Mouse (Mus musculus) CD4-positive, CD25-positive, alpha-beta regulatory T cell, adult 2 months (primary cell): ENCODE data around the gene Best3.
"Not testable (repeated sequence)": the region's sequence is repeated elsewhere in the genome, so short reads cannot be mapped to it uniquely, and the experiment has no call there.

ENCODE experiments used
- DNase-seq: peaks from one replicate; pipeline ENCODE4 v3.0.0-alpha.2; 2012; ENCODE audit warnings: low read depth, low spot score

Best3 gene

GRCm38 (mm10) chr10:116978841-116979240 lies 7.3 kb upstream of the Best3 start:
- DNase-seq, result no peak

DNA sequence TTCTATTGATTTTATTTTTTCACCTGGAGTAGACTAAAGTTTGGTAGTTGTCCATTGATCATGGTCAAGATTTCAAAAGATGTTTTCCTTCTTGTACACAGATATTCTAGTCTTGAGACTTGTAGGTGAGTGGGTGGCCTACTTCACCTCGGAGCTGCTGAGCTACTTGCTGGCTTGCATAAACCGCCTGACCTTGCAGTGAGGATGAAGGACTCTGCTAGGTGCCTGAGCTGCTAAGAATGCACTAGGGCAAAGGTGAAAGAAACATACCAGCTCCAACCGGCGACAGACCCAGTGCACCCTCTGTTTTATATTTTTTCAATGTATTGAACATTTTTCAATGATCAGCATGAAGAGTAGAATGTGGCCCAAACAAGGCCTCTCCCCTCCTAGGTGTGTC lies 5.8 kb upstream of the Best3 start:
- no peak for DNase-seq

DNA sequence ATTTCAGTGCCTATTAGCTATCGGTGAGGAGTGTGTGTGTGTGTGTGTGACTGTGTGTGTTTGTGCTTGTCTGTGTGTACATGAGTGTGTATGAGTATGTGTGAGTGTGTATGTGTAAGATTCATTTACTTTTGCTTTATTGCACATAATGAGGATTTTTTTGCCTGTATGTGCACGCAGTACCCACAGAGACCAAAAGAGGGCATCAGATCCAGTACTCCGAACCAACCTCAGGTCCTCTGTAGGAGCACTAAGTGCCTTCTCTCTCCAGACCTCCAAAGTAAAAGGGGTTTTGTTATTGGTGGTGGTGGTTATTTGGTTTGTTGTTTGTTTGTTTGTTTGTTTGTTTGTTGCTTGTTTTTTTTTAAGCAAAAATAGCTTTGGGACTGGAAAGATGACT lies 5.2 kb upstream of the Best3 start:
- DNase-seq, result peak; percentile 55

DNA sequence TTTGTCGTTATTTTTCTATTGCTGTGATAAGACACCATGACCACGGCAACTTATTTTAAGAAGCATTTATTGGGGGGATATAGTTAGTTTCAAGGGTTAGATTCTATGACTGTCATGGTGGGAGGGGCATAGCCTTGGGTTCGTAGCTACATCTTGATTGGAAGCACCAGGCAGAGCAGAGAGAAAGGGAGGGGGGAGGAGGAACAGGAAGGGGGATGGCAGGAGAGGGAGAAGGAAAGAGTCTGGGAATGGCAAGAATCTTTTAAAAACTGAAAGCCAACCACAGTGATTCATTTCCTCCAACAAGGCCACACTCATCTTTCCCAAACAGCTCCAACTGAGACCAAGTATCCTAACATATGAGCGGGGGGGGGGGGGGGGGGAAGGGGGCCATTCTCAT lies 3.6 kb upstream of the Best3 start:
- DNase-seq, result no peak

DNA sequence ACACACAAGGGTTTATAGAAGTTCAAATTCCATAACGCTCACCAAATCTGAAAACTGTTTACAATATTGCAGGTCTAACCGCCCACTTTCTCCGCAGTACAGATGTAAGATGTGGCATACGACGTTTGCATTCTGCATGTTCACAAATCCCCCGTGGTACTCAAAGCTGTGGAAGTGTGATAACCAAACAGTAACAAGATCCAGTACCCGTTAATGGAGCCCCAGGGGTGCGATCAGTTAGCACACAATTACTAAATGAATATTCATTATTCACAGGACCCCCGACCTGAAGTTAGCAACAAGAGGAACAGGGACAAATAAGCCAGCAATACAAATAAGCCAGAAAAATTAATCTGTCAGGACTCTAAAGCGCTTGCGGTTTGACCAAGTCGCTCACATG lies 1.3 kb upstream of the Best3 start:
- no peak for DNase-seq

- no peak for DNase-seq
Measured at GRCm38 (mm10) chr10:116993971-116994370, 7.9 kb downstream of the Best3 start.

- no peak for DNase-seq
Measured at GRCm38 (mm10) chr10:116995162-116995561, 9.0 kb downstream of the Best3 start.

- no peak for DNase-seq
Measured at GRCm38 (mm10) chr10:116995584-116996235, 9.6 kb downstream of the Best3 start.

DNA sequence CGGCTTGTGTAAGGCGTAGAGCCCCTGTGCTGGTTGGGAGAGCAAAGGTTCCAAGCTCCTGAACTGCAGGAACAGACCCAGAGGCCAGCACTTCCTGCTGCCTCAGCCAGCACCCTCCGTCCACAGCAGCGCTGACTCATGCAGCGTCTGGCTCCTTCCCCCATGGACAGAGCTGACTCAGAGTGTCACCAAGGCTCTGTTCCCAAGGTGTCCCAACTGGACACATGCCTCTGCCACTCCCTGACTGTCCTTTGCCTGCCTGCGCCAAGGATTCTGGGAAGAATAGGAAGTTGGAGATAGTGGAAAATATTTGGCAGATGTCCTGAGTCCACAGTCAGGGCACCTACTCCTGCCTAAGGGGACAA lies 10.1 kb downstream of the Best3 start:
- DNase-seq, result no peak

- DNase-seq, result no peak
Measured at GRCm38 (mm10) chr10:116998716-116999455, 12.8 kb downstream of the Best3 start.

GRCm38 (mm10) chr10:117000975-117001374 lies 14.9 kb downstream of the Best3 start:
- no peak for DNase-seq

DNA sequence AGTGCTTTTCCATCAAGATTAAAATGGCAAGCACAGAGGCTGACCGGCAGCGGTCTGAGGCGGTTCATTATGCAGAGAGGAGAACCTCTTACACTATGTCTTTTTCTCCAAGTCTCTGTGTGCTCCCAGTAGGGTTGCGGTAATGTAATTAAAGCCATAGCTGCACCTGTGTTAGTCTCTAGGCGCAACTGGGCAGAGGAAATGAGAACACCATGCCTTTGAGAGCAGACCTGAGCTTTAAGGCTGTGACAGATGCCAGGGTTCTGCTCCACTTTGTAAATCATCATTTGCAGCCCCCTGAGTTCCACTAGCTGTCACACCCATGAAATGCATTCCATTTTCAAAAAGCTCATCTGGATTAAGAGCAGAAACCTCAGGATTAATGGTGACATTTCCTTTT lies 18.6 kb downstream of the Best3 start:
- DNase-seq, result no peak

- DNase-seq, result no peak
Measured at GRCm38 (mm10) chr10:117005707-117006464, 19.8 kb downstream of the Best3 start.

DNA sequence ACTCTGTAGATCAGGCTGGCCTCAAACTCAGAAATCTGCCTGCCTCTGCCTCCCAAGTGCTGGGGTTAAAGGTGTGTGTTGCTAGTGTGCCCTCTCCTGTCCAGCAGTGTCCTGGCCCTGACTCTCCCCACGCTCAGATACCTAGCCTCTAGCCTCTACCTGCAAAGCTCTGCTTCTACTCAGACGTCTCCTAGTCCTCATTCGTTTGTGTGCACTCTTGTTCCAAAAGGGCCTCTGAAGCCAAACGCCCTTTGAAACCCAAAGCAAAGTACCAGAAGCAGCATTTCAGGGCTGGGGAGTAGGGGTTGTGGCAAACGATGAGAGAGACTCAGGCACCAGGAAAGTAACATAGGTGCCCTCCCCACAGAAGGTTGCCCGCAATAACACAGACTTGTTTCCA lies 23.6 kb downstream of the Best3 start:
- DNase-seq, result no peak

DNA sequence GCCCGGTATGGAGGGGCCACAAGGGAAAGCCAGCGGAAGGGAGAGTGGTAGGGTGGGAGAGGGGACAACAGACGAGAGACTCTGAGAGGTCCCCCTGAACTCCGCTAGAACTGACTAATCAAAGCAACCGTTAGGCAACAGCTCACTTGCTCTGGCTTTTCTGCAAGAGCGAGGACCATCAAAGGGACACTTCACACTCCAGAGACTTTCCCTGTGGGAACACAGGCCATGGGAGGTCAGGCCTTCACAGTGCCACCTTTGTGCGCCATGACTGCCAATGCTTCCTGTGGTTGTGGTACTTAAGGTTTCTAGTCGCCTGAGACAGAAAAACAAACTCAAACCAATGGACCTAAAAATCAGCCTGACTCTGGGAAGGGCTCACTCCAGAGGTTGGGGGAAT lies 24.9 kb downstream of the Best3 start:
- no peak for DNase-seq

DNA sequence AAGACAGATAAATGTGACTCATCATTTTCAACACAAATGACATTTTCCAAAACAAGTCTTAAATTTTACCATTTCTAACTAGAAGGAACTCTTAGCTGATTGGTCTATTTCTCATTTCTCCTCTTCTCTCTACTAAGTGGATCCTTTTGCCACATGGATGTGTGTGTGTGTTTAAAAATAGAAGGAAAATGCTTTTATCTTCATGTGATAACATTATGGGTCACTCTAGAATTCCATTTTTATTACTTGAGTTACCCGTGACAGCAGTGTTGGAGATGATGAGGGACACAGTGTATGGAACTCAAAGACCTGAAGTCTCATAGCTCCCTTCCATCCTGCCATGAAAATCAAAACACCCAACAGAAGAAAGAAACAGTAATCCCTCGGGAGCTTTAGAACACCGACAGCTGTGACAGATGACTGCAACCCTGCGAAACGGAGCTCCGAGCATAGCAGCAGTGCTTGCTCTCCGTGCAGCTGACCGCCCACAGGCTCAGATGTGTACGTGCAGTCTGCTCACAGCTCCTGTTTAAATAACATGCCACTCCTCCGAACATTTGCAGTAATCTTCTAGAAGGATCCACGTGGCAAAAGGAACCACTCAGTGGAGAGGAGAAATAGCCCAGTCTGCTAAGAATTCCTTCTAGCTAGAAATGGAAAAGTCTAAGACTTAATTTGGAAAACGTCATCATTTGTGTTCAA lies 27.7 kb downstream of the Best3 start:
- no peak for DNase-seq

DNA sequence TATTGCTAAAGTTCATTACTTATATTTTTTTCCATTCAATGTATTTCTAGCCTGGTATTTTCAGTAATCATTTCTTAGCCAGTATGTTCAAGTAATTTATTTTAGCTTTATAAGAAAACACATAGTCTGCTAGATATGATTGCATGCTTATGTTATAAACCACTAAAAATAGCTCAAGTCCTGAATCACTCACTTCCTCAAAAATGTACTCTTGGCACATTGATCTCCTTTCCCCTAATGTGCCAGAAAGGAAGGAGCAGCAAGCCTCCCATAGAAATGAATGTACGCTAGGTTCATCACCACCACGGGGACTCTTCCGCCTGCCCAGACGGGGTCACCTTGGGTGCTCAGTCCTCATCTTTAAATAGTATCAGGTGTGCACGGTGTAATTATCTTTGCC lies 28.5 kb downstream of the Best3 start:
- no peak for DNase-seq

- no peak for DNase-seq
Measured at GRCm38 (mm10) chr10:117018281-117018840, 32.2 kb downstream of the Best3 start.

GRCm38 (mm10) chr10:117021020-117021754 lies 35.1 kb downstream of the Best3 start:
- no peak for DNase-seq

DNA sequence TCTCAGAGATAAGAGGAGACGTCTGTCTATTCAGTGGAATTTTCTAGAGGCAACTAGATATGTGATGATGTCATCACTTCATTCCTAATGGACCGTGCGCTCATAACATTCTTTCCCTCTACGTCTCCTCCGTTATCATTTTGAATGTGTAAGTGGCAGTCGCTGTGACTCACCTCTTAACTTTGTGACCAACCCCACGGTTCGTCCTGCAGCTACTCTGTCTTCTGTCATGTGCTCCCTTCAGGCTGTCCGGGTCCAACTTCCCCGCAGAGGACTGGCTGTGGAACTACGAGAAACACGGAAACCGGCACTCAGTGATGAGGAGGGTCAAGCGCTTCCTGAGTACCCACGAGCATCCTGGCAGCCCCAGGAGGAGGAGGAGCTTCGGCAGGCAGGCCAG lies 37.6 kb downstream of the Best3 start:
- no peak for DNase-seq

- DNase-seq, result not testable (repeated sequence)
Measured at GRCm38 (mm10) chr10:117025776-117026175, 39.7 kb downstream of the Best3 start.
